Mouse (Mus musculus): Measurements from ENCODE around the gene Ppp2r3d. TPM values are rescaled to one million over a fixed set of nuclear protein-coding genes. Genes with fewer than 3 reads are reported as not detected.
A peak's percentile ranks its signal among the peaks of the same experiment; 100 is the strongest.

The Ppp2r3d gene
- polyA plus RNA-seq, 1 experiment from 2014 or later: 118 TPM

DNA sequence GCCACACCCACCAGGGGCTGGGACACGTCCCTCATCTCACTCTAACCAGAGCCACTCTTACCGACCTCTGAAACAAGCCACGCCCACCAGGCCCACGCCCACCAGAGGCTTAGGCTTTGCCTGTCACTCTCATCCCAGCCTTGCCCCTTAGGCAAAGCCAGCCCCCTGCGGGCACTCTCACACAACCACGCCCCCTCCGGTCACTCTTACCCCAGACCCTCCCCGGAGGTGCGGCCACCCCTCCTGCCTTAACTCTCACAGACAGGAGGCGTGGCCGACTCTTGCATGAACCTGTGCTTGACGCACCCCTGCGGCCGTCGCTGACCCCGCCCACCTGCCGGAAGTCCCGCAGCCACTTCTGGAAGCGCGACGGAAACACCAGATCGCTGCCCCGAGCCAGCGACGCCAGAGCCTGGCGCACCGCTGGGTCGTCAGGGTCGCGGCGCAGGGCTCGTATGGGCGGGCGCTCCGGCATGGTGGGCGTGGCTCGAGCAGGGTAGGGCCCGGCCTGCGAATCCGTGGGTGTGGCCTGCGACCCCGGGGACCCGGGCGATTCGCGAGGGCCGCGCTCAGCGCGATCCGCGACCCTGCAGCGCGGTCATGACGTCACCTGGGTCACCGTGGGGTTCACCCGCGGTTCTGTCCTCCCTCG, 53.7 kb downstream of the Ppp2r3d start:
- no peaks in the 10 kb centered on the region for H3K36me3 ChIP-seq (ENCODE audit: control insufficient read depth, insufficient read depth, low read length)
- under 1% methylated on average over 47 of the region's 59 CpGs for WGBS
- peak overlapping the region; percentile 64 for H3K4me3 ChIP-seq (ENCODE audit: low read depth, low read length)
- no peaks in the 10 kb centered on the region for H3K4me1 ChIP-seq (replicated peaks; ENCODE audit: control insufficient read depth, insufficient read depth, low read length)
- peak; percentile 65 for ATAC-seq (ENCODE audit: low FRiP score)
- peak overlapping the region; percentile 94 for H3K27ac ChIP-seq (ENCODE audit: low read depth, low read length)
- no peaks in the 10 kb centered on the region for H3K27me3 ChIP-seq (ENCODE audit: control insufficient read depth, insufficient read depth, low read length)
- no peaks in the 10 kb centered on the region for H3K9me3 ChIP-seq (ENCODE audit: control insufficient read depth, low read length)
- peak; percentile 94 for DNase-seq (ENCODE audit: low spot score)
- peak overlapping the region; percentile 61 for H3K4me2 ChIP-seq (replicated peaks; ENCODE audit: low read depth, low read length)
- H3K9ac ChIP-seq (ENCODE audit: low read depth, low read length): peak overlapping the region; percentile 69

DNA sequence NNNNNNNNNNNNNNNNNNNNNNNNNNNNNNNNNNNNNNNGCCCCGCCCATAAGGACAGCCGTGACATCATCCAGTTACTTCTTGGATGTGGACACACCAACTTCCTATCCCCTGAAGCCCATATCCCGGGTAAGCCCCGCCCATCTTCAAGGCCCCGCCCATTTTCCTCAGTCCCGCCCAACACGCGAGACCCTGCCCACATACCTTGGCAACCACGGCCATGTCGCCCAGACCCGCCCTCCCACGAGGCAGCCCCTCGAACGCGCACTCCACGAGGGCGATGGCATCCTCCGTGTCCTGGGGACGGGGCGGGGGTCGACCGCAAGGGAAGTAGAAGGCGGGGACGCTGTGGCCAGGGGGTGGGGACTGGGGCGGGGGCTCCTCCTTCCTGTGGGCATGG, 54.3 kb downstream of the Ppp2r3d start:
- Histone ChIP-seq H3K27ac (ENCODE audit: low read depth, low read length) (peak overlapping the region; percentile 94), H3K9me3 (ENCODE audit: control insufficient read depth, low read length) (no peaks in the 10 kb centered on the region), H3K4me3 (ENCODE audit: low read depth, low read length) (peak overlapping the region; percentile 64), H3K36me3 (ENCODE audit: control insufficient read depth, insufficient read depth, low read length) (no peaks in the 10 kb centered on the region), H3K4me1 (replicated peaks; ENCODE audit: control insufficient read depth, insufficient read depth, low read length) (no peaks in the 10 kb centered on the region), H3K9ac (ENCODE audit: low read depth, low read length) (no peak overlapping the region; the same call in 1 of the 2 replicates), H3K27me3 (ENCODE audit: control insufficient read depth, insufficient read depth, low read length) (no peaks in the 10 kb centered on the region), H3K4me2 (replicated peaks; ENCODE audit: low read depth, low read length) (peak overlapping the region; percentile 61)
- 6% methylated on average over 18 of the region's 25 CpGs for WGBS
- DNase-seq (ENCODE audit: low spot score) (peak; percentile 51), ATAC-seq (ENCODE audit: low FRiP score) (no peak)

DNA sequence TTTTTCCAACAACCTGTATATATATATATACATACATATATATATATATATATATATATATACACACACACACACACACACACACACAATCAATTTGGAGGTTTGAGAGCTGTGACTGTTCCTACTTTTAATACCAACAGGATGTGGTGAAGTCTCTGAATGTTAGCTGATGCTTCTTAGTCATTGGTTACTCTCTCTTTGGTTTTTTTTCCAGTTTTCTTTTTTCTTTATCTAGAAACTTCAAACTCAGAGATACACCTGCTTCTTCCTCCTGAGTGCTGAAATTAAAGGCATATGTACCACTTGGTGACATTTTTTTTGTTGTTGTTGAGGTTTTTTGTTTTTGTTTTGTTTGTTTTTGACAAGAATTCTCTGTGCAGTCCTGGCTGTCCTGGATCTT, 63.8 kb downstream of the Ppp2r3d start:
- Histone ChIP-seq H3K4me2 (replicated peaks; ENCODE audit: low read depth, low read length) (no peak overlapping the region), H3K27ac (ENCODE audit: low read depth, low read length) (no peak overlapping the region), H3K27me3 (ENCODE audit: control insufficient read depth, insufficient read depth, low read length) (no peaks in the 10 kb centered on the region), H3K4me3 (ENCODE audit: low read depth, low read length) (no peak overlapping the region), H3K36me3 (ENCODE audit: control insufficient read depth, insufficient read depth, low read length) (no peaks in the 10 kb centered on the region), H3K9me3 (ENCODE audit: control insufficient read depth, low read length) (no peaks in the 10 kb centered on the region), H3K9ac (ENCODE audit: low read depth, low read length) (no peak overlapping the region), H3K4me1 (replicated peaks; ENCODE audit: control insufficient read depth, insufficient read depth, low read length) (no peaks in the 10 kb centered on the region)
- no peak for ATAC-seq (ENCODE audit: low FRiP score)
- DNase-seq (ENCODE audit: low spot score): no peak

DNA sequence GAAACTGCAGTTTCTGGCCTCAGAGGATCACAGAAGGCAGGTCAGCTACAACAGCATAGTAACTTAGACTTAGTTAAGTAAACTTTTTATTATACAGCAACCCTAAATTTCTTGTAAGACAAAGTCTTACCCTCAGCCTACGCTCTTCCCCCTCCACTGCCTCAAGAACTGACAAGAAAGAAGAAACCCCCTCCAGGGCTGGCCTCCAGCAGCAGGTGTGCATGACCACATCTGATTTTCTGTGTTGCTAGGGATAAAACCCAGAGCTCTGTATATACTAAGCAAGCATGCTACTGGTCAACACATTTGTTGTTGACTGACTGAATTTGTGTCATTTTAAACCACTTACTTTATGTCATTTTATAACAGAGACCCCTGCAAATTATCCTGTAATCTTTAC, 65.1 kb downstream of the Ppp2r3d start:
- ATAC-seq (ENCODE audit: low FRiP score) (no peak), DNase-seq (ENCODE audit: low spot score) (no peak)
- Histone ChIP-seq H3K27ac (ENCODE audit: low read depth, low read length) (no peak overlapping the region), H3K4me3 (ENCODE audit: low read depth, low read length) (no peak overlapping the region), H3K4me1 (replicated peaks; ENCODE audit: control insufficient read depth, insufficient read depth, low read length) (no peaks in the 10 kb centered on the region), H3K4me2 (replicated peaks; ENCODE audit: low read depth, low read length) (no peak overlapping the region), H3K27me3 (ENCODE audit: control insufficient read depth, insufficient read depth, low read length) (no peaks in the 10 kb centered on the region), H3K36me3 (ENCODE audit: control insufficient read depth, insufficient read depth, low read length) (no peaks in the 10 kb centered on the region), H3K9me3 (ENCODE audit: control insufficient read depth, low read length) (no peaks in the 10 kb centered on the region), H3K9ac (ENCODE audit: low read depth, low read length) (no peak overlapping the region)
- WGBS: 91% methylated on average over 1 of the region's 1 CpGs

DNA sequence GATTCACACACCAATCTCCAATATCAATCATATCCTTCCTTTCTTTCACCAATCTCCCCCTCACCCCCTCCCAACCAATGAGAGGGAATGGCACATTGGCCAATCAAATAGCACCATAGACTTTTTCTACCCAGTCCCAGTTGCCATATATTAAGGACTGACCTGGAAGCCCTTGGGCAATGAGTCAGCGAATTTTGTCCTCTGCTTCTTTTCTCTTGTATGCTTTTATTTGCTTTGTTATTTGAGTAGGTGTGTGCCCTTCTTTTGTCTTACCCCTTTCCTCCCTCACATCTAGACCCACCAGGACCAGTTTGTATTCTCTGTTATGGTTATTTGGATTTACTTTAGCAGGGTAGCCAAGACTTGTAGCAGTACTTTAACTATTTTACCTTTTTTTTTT, 68.1 kb downstream of the Ppp2r3d start:
- ATAC-seq (ENCODE audit: low FRiP score) (no peak), DNase-seq (ENCODE audit: low spot score) (no peak)
- Histone ChIP-seq H3K4me2 (replicated peaks; ENCODE audit: low read depth, low read length) (no peak overlapping the region), H3K36me3 (ENCODE audit: control insufficient read depth, insufficient read depth, low read length) (no peaks in the 10 kb centered on the region), H3K27ac (ENCODE audit: low read depth, low read length) (no peak overlapping the region), H3K9ac (ENCODE audit: low read depth, low read length) (no peak overlapping the region), H3K9me3 (ENCODE audit: control insufficient read depth, low read length) (no peaks in the 10 kb centered on the region), H3K27me3 (ENCODE audit: control insufficient read depth, insufficient read depth, low read length) (no peaks in the 10 kb centered on the region), H3K4me3 (ENCODE audit: low read depth, low read length) (no peak overlapping the region), H3K4me1 (replicated peaks; ENCODE audit: control insufficient read depth, insufficient read depth, low read length) (no peaks in the 10 kb centered on the region)
- WGBS: 50% methylated on average over 1 of the region's 1 CpGs

Other genes starting within 250 kb of the Ppp2r3d start
- gene 2010315B03Rik, start 164.2 kb downstream of the Ppp2r3d start, polyA plus RNA-seq (2014; fragmentation: Nextera tagmentation; extraction: Ambion mirVana): 4.8 and 7.8 TPM in 2 replicates
- not detected in 2 replicates for gene Gm21836, start 16.9 kb upstream of the Ppp2r3d start, polyA plus RNA-seq (2014; fragmentation: Nextera tagmentation; extraction: Ambion mirVana)

All from hindbrain, embryonic 11.5 days (tissue).